Mouse (Mus musculus): ENCODE measurements around the gene Apod.

DNA sequence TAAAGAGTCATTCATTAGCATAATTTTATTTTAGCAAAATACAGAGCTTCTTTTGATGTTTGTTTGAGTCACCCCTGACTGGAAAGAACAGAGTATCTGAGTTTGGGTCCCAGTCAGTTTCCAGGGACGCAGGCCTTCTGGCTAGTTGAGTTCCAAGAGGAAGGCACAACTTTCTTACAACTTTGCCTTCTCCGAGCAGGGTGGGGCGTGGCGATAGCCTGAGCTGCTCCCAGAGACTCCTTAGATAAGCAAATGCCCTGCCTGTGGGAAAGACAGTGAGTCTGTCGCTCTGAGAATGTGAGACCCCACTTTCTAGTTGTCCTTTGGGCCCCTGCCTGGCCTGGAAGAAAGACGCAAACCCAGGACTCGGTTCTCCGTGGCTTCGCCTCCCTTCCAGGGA lies 44.4 kb upstream of the Apod start:
- TF ChIP-seq POLR2A (IDR thresholded peaks at IDR 0.05; ENCODE audit: borderline replicate concordance, control insufficient read depth, low read depth, low read length) (no peak), CTCF (IDR thresholded peaks at IDR 0.05; ENCODE audit: control insufficient read depth, insufficient read depth, low read length) (no peak)

Data from bone marrow, adult 2 months (tissue).